Mouse (Mus musculus) forebrain, embryonic 13.5 days (tissue): ENCODE measurements around the gene 1700086D15Rik. TPM values are rescaled to one million over a fixed set of nuclear protein-coding genes. Genes with fewer than 3 reads are reported as not detected.

ENCODE experiments used
- ATAC-seq: fragments of 200-750 bp; cut with Nextera tagmentation; 2 replicates; pipeline ENCODE4 v1.8.0; 2017
- H3K27ac ChIP-seq: fragments of 300-500 bp; sonication (generic); 2 replicates; pipeline ENCODE4 v1.5.1; 2015; ENCODE audit warnings: inconsistent platforms, mild to moderate bottlenecking, moderate library complexity
- H3K27me3 ChIP-seq: fragments of 300-500 bp; sonication (generic); 2 replicates; pipeline ENCODE4 v1.6.1; 2015; ENCODE audit warnings: mild to moderate bottlenecking, inconsistent platforms
- H3K36me3 ChIP-seq: fragments of 300-500 bp; sonication (generic); 2 replicates; pipeline ENCODE4 v1.6.1; 2015; ENCODE audit warnings: mild to moderate bottlenecking, inconsistent platforms; ENCODE audit not compliant: poor library complexity, severe bottlenecking
- H3K4me1 ChIP-seq: fragments of 300-500 bp; sonication (generic); 2 replicates; pipeline ENCODE4 v1.6.1; 2015; ENCODE audit warnings: inconsistent platforms
- H3K4me2 ChIP-seq: fragments of 300-500 bp; sonication (generic); 2 replicates; pipeline ENCODE4 v1.6.1; 2015; ENCODE audit warnings: inconsistent platforms, mild to moderate bottlenecking, moderate library complexity
- H3K4me3 ChIP-seq: fragments of 300-500 bp; sonication (generic); 2 replicates; pipeline ENCODE4 v1.5.1; 2015; ENCODE audit warnings: mild to moderate bottlenecking, inconsistent platforms
- H3K9ac ChIP-seq: fragments of 300-500 bp; sonication (generic); 2 replicates; pipeline ENCODE4 v1.6.1; 2015; ENCODE audit warnings: mild to moderate bottlenecking, inconsistent platforms
- H3K9me3 ChIP-seq: fragments of 300-500 bp; sonication (generic); replicated peaks from 2 replicates; pipeline ENCODE4 v1.6.1; 2016; ENCODE audit warnings: inconsistent platforms
- WGBS: fragments of 180-500 bp; shearing (Covaris S2); methylation state at CpG from one replicate; pipeline ENCODE4 v1.1.7; 2015; 5-methylcytosine and 5-hydroxymethylcytosine counted together
- polyA plus RNA-seq: library from polyadenylated mRNA; unstranded; fragments of >200 nt; fragmentation: Nextera tagmentation; extraction: Ambion mirVana; gene quantifications from 2 replicates; pipeline ENCODE4 v1.2.1, GENCODE M21; 2015

The 1700086D15Rik gene
- polyA plus RNA-seq, 1 experiment from 2014 or later: not detected

DNA sequence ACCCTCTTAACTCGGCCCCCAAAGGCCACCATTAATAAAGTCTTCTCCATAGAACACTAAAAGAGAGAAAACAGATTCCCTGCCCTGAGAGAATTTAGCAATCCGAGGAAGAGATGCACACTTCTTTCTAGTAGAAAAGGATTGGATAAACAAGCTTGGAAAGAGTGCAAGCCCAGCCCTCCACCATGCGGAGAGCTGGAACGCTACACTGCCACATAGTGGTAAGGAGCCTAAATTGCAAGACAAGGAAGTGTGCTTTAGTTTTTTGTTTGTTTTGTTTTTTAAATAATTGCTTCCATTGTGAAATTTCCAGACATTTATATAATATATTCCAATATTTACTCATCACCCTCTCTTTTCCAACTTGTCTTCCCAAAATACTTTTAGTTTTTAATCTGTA lies 30.6 kb downstream of the 1700086D15Rik start:
- Histone ChIP-seq H3K4me1 (peaks cover 11% of the 10 kb centered on the region), H3K27me3 (no peaks in the 10 kb centered on the region), H3K9ac (no peak overlapping the region), H3K36me3 (no peaks in the 10 kb centered on the region), H3K4me2 (no peak overlapping the region), H3K27ac (no peak overlapping the region), H3K4me3 (no peak overlapping the region), H3K9me3 (no peaks in the 10 kb centered on the region)
- ATAC-seq: no peak
- WGBS: 85% methylated on average over 4 of the region's 4 CpGs

DNA sequence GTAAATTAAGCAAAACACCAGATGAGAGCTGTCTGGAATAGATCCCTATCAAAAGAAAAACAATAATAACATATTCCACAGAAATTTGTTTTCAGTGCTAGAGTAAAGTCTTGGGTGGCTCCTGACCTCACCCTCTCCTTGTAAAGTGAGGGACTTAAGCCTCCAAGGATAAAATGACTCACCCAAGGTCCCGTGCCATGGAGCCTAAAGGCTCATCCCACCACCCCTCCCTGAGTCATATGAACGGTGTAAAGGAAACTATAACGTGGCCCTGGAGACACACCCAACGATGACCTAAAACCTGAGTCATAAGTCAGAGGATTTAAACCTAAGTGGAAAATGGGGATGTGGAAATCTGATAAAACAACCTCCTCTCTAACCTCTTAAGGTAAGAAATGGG lies 31.0 kb downstream of the 1700086D15Rik start:
- Histone ChIP-seq H3K36me3 (no peaks in the 10 kb centered on the region), H3K4me2 (no peak overlapping the region), H3K9me3 (no peaks in the 10 kb centered on the region), H3K27ac (no peak overlapping the region), H3K9ac (no peak overlapping the region), H3K27me3 (no peaks in the 10 kb centered on the region), H3K4me1 (peaks cover 11% of the 10 kb centered on the region), H3K4me3 (no peak overlapping the region)
- no peak for ATAC-seq
- WGBS: 89% methylated on average over 4 of the region's 4 CpGs

DNA sequence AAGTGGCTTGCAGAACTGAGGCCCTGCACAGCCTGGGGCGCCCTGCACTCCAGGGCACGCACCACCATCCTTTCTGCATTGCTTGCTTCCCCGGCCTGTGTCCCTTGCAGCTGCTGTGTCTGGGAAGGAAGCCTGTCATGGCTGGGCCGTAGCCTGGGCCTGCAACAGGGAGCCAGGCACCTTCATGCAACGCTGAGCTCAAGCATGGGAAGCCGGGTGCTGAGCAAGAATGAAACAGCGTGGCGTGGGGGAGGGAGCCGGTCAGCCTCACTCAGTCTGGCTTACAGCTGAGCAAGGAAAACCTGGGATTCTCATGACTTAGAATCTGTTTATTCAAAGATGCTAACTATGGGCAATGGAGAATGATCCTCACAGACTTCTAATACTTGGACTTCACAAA lies 33.1 kb downstream of the 1700086D15Rik start:
- Histone ChIP-seq H3K9me3 (no peaks in the 10 kb centered on the region), H3K4me1 (peaks cover 11% of the 10 kb centered on the region), H3K4me3 (no peak overlapping the region), H3K27me3 (no peaks in the 10 kb centered on the region), H3K27ac (no peak overlapping the region), H3K9ac (no peak overlapping the region), H3K4me2 (no peak overlapping the region), H3K36me3 (no peaks in the 10 kb centered on the region)
- 74% methylated on average over 9 of the region's 9 CpGs for WGBS
- ATAC-seq: no peak

DNA sequence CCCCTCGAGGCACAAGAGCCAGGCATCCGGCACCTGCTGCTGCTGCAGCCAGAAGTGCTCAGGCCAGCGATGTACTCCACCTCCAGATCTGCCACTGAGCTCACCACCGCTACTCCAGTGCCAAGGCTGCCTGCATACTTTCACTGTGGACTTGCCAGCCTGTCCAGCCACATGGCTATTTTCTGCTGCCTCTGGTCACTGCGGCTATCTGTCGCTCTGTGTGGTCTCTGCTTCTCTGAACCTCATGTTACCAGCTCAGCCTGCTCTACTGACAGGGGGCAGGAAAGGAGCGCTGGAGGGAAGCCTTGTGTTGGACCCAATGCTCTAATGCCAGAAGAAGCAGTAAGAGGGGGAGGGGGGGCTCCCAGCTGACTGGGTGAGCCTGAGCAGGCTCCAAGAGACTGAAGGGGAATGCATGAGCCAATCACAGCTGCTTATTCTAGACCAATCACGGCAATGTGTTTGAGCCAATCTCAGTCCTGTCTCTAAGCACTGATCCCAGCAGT lies 34.7 kb downstream of the 1700086D15Rik start:
- no peak overlapping the region for H3K9ac ChIP-seq
- ATAC-seq: peak; percentile 93
- H3K9me3 ChIP-seq: no peaks in the 10 kb centered on the region
- H3K27me3 ChIP-seq: no peaks in the 10 kb centered on the region
- H3K4me2 ChIP-seq: no peak overlapping the region
- H3K4me1 ChIP-seq: peaks cover 11% of the 10 kb centered on the region
- 58% methylated on average over 8 of the region's 8 CpGs for WGBS
- no peaks in the 10 kb centered on the region for H3K36me3 ChIP-seq
- H3K4me3 ChIP-seq: no peak overlapping the region
- H3K27ac ChIP-seq: no peak overlapping the region; the same call in 1 of the 2 replicates

DNA sequence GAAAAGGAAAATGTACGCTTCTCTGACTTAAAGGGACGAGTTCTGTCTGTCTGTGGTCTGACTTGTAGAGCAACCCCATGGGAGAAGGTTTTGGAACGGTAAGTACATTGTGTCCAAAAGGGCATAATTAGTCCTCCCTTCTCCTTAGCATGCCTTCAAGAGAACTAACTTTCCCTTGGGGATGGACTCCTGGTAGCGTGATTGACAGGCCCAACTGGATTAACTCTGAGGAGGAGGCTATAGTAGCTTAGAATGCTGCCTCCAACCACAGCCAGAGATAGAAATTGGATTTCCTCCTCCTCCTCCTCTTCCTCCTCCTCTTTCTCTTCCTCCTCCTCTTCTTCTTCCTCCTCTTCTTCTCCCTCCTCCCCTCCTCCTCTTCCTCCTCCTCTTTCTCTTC lies 39.4 kb downstream of the 1700086D15Rik start:
- Histone ChIP-seq H3K4me1 (peaks cover 6% of the 10 kb centered on the region), H3K9ac (no peak overlapping the region), H3K27me3 (no peaks in the 10 kb centered on the region), H3K4me2 (no peak overlapping the region), H3K36me3 (no peaks in the 10 kb centered on the region), H3K9me3 (no peaks in the 10 kb centered on the region), H3K27ac (no peak overlapping the region), H3K4me3 (no peak overlapping the region)
- ATAC-seq: no peak
- WGBS: 79% methylated on average over 4 of the region's 4 CpGs

DNA sequence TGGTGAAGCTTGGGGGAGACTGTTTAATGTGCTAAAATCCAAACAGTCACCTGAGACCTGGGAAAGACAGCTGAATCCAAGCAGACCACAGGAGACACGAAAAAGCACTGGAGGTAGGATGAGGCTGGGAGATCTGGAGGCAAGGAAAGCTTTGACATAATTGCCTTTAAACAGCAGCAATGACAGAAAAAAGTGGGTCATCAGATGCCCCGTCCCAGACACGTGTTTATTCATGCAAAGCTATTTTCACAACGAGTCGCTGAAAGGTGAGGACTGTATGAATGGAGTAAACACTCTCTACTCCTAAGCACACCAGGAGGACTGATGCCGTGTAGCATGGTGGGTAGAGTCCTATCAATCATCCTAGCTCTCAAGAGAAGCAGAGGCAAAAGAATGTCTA lies 43.9 kb downstream of the 1700086D15Rik start:
- H3K4me2 ChIP-seq: no peak overlapping the region
- 90% methylated on average over 6 of the region's 6 CpGs for WGBS
- no peak for ATAC-seq

DNA sequence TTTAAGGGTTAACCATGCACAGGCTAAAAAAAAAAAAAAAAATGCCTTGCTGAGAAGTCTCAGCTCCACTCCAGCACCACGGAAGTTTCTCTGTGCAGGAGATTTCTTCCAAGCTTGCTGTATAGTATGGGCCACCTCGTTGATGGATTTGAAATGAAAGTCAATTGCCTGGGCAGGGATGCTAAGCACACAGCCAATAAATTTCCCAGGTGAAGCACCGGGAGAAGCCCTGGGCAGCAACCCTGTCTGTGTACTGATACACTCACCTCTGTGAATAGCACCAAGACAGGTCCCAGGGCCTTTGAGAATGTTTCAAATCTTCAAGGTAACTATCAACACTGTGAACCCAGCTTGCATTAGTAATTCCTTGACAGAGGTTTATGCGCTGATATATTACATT lies 47.6 kb downstream of the 1700086D15Rik start:
- Histone ChIP-seq H3K27ac (no peak overlapping the region), H3K9ac (no peak overlapping the region), H3K9me3 (no peaks in the 10 kb centered on the region), H3K4me1 (peaks cover 7% of the 10 kb centered on the region), H3K36me3 (no peaks in the 10 kb centered on the region), H3K27me3 (no peaks in the 10 kb centered on the region), H3K4me2 (no peak overlapping the region), H3K4me3 (no peak overlapping the region)
- 63% methylated on average over 4 of the region's 4 CpGs for WGBS
- ATAC-seq: no peak

More for the DNA sequence above, 43.9 kb downstream of the 1700086D15Rik start:
- H3K27ac ChIP-seq: no peak overlapping the region
- H3K4me1 ChIP-seq: no peaks in the 10 kb centered on the region
- no peak overlapping the region for H3K9ac ChIP-seq
- no peak overlapping the region for H3K4me3 ChIP-seq
- no peaks in the 10 kb centered on the region for H3K27me3 ChIP-seq
- H3K36me3 ChIP-seq: no peaks in the 10 kb centered on the region
- H3K9me3 ChIP-seq: no peaks in the 10 kb centered on the region

DNA sequence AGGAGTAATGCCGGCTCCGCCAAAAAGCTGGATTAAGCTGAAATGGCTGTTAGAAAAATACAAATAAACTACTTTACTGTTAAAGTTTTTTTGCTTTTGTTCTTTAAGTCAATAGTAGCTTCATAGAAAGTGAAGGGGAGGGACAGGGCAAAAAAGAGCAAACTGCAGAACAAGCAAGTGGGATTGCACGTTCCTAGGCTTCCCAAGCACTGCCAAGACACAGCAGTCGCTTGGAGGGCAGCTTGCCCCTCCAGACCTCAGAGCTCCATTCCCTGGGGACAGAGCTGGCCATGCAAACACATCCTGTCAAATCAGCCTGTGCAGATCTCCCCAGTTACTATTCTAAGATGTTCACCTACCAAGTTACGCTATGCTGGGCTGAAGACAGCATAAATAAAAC lies 48.0 kb downstream of the 1700086D15Rik start:
- Histone ChIP-seq H3K27ac (no peak overlapping the region), H3K4me3 (no peak overlapping the region), H3K9ac (no peak overlapping the region), H3K4me2 (no peak overlapping the region), H3K36me3 (no peaks in the 10 kb centered on the region), H3K4me1 (peaks cover 7% of the 10 kb centered on the region), H3K9me3 (no peaks in the 10 kb centered on the region), H3K27me3 (no peaks in the 10 kb centered on the region)
- ATAC-seq: no peak
- WGBS: 70% methylated on average over 5 of the region's 5 CpGs

DNA sequence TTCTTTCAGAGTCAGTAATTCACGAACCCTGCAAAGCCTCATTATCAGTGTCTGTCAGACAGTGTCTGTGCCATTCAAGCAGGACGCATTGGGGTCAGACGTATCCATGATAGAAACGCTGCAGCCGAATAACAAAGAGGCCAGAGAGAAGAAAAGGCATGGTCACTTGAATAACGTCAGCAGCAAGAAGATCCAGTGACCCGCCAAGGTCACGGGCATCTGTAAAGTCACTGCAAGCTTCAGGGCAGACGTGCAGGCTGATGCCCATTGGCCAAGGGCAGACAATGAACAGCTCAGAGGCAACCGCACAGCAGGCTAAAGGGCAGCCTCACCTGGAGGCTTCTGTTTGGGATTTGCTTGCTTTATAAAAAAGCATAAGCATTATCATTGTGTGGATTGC lies 49.6 kb downstream of the 1700086D15Rik start:
- 57% methylated on average over 10 of the region's 10 CpGs for WGBS
- Histone ChIP-seq H3K4me1 (peaks cover 7% of the 10 kb centered on the region), H3K4me2 (no peak overlapping the region), H3K4me3 (no peak overlapping the region), H3K36me3 (no peaks in the 10 kb centered on the region), H3K9me3 (no peaks in the 10 kb centered on the region), H3K27ac (no peak overlapping the region), H3K9ac (no peak overlapping the region), H3K27me3 (no peaks in the 10 kb centered on the region)
- no peak for ATAC-seq

DNA sequence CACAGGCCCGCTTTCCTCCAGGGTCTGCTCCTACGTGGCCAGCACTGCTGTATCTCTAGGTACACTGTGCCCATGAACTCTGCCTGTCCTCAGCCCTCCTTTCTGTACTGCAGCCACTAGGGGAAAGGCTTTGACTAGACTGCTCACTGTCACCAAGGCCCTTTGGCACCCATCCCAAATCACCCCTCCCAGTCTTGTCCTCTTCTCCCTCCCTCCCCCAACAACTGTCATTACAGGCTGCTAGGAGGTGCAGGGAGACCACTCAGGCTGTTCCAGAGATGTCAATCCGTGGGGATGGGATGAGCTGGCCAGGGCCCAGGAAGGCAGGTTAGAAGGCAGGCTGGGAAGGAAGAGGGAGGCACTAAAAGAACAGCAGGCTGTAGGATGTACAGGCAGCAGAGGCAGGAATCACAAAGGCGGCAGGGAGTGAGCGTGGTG lies 51.9 kb downstream of the 1700086D15Rik start:
- WGBS: 65% methylated on average over 5 of the region's 5 CpGs

DNA sequence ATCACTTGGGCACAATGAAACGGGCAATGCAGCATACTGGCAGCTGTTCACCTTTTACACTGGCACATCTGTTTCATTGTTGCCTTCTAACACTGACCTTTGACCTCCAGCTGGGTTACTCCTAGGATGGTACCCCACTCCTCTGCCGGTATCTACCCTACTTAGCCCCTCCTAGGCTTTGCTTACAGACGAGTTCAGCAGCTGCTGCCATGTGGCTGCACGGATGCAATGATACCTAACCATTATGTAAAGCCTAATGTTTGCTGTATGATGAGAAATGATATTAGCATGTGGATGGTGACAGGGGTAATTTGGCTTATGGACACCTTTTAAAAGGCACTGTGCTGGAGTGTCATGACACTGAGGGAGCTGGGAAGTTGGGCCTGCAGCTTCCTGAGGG lies 52.5 kb downstream of the 1700086D15Rik start:
- Histone ChIP-seq H3K27ac (no peak overlapping the region), H3K4me2 (no peak overlapping the region), H3K4me1 (peaks cover 7% of the 10 kb centered on the region), H3K9ac (no peak overlapping the region), H3K36me3 (no peaks in the 10 kb centered on the region), H3K27me3 (no peaks in the 10 kb centered on the region), H3K9me3 (no peaks in the 10 kb centered on the region), H3K4me3 (no peak overlapping the region)
- ATAC-seq: no peak
- WGBS: 77% methylated on average over 4 of the region's 4 CpGs

More for the DNA sequence above, 51.9 kb downstream of the 1700086D15Rik start:
- peak; percentile 53; the same call in 1 of the 2 replicates for ATAC-seq
- H3K4me1 ChIP-seq: peaks cover 7% of the 10 kb centered on the region
- H3K9me3 ChIP-seq: no peaks in the 10 kb centered on the region
- H3K9ac ChIP-seq: no peak overlapping the region
- no peak overlapping the region for H3K4me3 ChIP-seq
- H3K27me3 ChIP-seq: no peaks in the 10 kb centered on the region
- no peaks in the 10 kb centered on the region for H3K36me3 ChIP-seq
- H3K27ac ChIP-seq: peak overlapping the region; percentile 31; the same call in 1 of the 2 replicates
- H3K4me2 ChIP-seq: no peak overlapping the region

DNA sequence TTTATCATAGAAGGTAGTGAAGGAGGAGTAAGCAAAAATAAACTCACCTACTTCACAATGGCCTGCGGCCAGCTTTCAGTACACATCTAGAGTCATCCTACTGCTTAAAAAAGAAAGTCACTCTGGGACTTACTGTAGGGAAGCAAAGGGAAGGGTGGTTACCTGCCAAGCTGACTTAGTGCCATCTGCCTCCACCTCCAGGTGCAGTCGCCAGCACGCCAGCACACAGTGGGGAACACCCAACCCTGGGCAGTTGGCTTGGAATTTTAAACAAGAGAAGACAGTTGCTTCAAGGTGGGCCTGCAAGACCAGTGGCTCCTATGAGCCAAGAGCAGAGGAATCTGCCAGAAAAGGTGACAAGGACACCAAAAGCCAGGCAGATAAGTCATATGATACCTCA lies 55.6 kb downstream of the 1700086D15Rik start:
- Histone ChIP-seq H3K9me3 (no peaks in the 10 kb centered on the region), H3K27ac (no peak overlapping the region), H3K9ac (no peak overlapping the region), H3K36me3 (no peaks in the 10 kb centered on the region), H3K4me3 (no peak overlapping the region), H3K4me2 (no peak overlapping the region), H3K27me3 (no peaks in the 10 kb centered on the region), H3K4me1 (peaks cover 7% of the 10 kb centered on the region)
- 88% methylated on average over 3 of the region's 3 CpGs for WGBS
- ATAC-seq: no peak
